Mouse (Mus musculus): ENCODE measurements at regions not wholly inside any gene's neighbourhood (a gene's known extent, or its start where the extent isn't known, plus 50 kb on each side); places are given as distances from the start of the nearest gene placed in this dataset.
"Not testable (repeated sequence)": the region's sequence is repeated elsewhere in the genome, so short reads cannot be mapped to it uniquely, and the experiment has no call there.

- DNase-seq: no peak
Measured at GRCm38 (mm10) chr4:153738088-153738487, 218.9 kb upstream of the A430005L14Rik start.

- DNase-seq: no peak
Measured at GRCm38 (mm10) chr4:153742241-153742640, 214.8 kb upstream of the A430005L14Rik start.

- no peak for DNase-seq
Measured at GRCm38 (mm10) chr4:153752791-153753190, 204.2 kb upstream of the A430005L14Rik start.

GRCm38 (mm10) chr4:153758323-153758722, 198.7 kb upstream of the A430005L14Rik start:
- DNase-seq: no peak

- no peak for DNase-seq
Measured at GRCm38 (mm10) chr4:153758781-153759180, 198.3 kb upstream of the A430005L14Rik start.

- DNase-seq: no peak
Measured at GRCm38 (mm10) chr4:153760934-153761333, 196.1 kb upstream of the A430005L14Rik start.

- DNase-seq: no peak
Measured at GRCm38 (mm10) chr4:153763413-153763812, 193.6 kb upstream of the A430005L14Rik start.

- DNase-seq: no peak
Measured at GRCm38 (mm10) chr4:153767713-153768112, 189.3 kb upstream of the A430005L14Rik start.

- DNase-seq: no peak
Measured at GRCm38 (mm10) chr4:153768350-153768749, 188.7 kb upstream of the A430005L14Rik start.

- no peak for DNase-seq
Measured at GRCm38 (mm10) chr4:153770675-153771074, 186.4 kb upstream of the A430005L14Rik start.

- no peak for DNase-seq
Measured at GRCm38 (mm10) chr4:153780501-153780900, 176.5 kb upstream of the A430005L14Rik start.

GRCm38 (mm10) chr4:153781271-153781670, 175.8 kb upstream of the A430005L14Rik start:
- DNase-seq: peak; percentile 6 to 13

GRCm38 (mm10) chr4:153781981-153782521, 175.0 kb upstream of the A430005L14Rik start:
- no peak for DNase-seq

- DNase-seq: no peak
Measured at GRCm38 (mm10) chr4:153784401-153784800, 172.6 kb upstream of the A430005L14Rik start.

- DNase-seq: no peak
Measured at GRCm38 (mm10) chr4:153785564-153785963, 171.5 kb upstream of the A430005L14Rik start.

- no peak for DNase-seq
Measured at GRCm38 (mm10) chr4:153792307-153792706, 164.7 kb upstream of the A430005L14Rik start.

GRCm38 (mm10) chr4:153798061-153798460, 159.0 kb upstream of the A430005L14Rik start:
- DNase-seq: no peak

- DNase-seq: no peak
Measured at GRCm38 (mm10) chr4:153805727-153806126, 151.3 kb upstream of the A430005L14Rik start.

GRCm38 (mm10) chr4:153806180-153806692, 150.8 kb upstream of the A430005L14Rik start:
- no peak for DNase-seq

- no peak for DNase-seq
Measured at GRCm38 (mm10) chr4:153806820-153807436, 150.1 kb upstream of the A430005L14Rik start.

- DNase-seq: no peak
Measured at GRCm38 (mm10) chr4:153812866-153813265, 144.2 kb upstream of the A430005L14Rik start.

- peak in 1 of 2 experiments; percentile 2 for DNase-seq
Measured at GRCm38 (mm10) chr4:153827914-153828313, 129.1 kb upstream of the A430005L14Rik start.

- DNase-seq: no peak
Measured at GRCm38 (mm10) chr4:153829766-153830165, 127.3 kb upstream of the A430005L14Rik start.

- DNase-seq: no peak
Measured at GRCm38 (mm10) chr4:153830491-153830890, 126.5 kb upstream of the A430005L14Rik start.

GRCm38 (mm10) chr4:153831251-153831650, 125.8 kb upstream of the A430005L14Rik start:
- not testable (repeated sequence) for DNase-seq

Measured in cerebellum, adult 18-20 months (tissue).